Mouse (Mus musculus): ENCODE measurements around the gene Trim69.
"Not testable (repeated sequence)": the region's sequence is repeated elsewhere in the genome, so short reads cannot be mapped to it uniquely, and the experiment has no call there.

The Trim69 gene

DNA sequence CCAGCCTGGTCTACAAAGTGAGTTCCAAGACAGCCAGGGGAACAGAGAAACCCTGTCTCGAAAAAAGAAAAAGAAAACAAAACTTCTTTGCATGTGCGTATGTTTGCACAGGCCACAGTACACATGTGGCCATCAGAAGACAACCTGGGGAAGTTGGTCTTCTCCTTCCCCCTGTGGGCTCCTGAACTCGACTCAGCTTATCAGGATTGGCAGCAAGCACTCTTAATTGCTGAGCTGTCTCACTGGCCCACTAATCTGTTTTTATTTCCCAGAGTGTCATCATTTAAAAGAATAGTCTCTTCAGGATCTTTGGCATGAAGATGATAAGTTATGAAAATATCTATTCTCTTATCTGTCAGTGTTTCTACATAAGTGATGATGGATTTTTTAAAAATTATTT, 31.3 kb downstream of the Trim69 start:
- in situ Hi-C loops (cut with MboI; ENCODE audit: unreplicated experiment in 2 of 2) = loop anchor here (5.0 to 25.0 kb wide), 6 partner anchors 50 to 570 kb away; partner anchors contain the start of genes Duox2 (in 1 of the 2), Duoxa2 (in 1 of the 2) and Sqor (in 1 of the 2)

DNA sequence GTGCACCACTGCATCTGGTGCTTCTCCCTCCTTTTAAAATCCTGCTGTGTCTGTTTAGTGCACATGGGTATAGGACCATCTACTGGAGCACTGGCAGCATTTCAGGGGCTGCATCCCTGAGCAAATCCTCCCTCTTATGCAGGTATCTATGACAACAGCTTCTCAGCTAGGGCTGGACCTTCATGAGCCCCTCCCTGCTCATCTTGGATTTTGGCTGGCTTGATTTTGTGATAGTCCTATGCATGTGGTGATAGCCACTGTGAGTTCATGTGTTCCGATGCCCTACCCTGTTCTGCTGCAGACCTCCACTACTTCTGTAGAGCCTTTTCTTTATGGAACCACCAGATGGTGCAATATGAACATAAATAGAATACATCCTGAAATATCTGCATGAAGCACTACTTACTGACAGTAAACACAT, 34.0 kb downstream of the Trim69 start:
- in situ Hi-C loops (cut with MboI; ENCODE audit: unreplicated experiment in 2 of 2) = loop anchor here (5.0 to 25.0 kb wide), 6 partner anchors 48 to 568 kb away; partner anchors contain the start of genes Duox2 (in 1 of the 2), Duoxa2 (in 1 of the 2) and Sqor (in 1 of the 2)

DNA sequence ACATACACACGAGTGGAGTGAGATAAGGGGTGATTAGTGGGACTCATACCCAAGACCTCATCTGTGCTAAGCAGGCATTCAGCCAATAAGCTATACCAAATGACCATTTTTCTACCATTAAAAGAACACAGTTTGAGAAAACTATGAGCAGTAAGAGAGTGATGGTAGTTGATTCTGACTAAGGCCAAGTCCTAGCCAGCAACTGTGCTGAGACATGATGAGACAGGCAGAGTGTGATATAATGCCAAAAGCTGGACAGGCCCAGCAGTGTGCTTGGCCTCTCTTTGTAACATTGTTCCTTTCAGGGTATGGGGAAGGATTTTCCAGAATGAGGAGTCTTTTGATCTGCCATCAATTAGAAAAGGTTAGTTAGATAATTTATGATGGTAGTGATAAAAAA, 41.0 kb downstream of the Trim69 start:
- in situ Hi-C loops (cut with MboI; ENCODE audit: unreplicated experiment in 2 of 2) = loop anchor here in 1 of 2 experiments (5.0 kb wide), 1 partner anchor 41 kb away; no protein-coding TSS in a partner anchor

DNA sequence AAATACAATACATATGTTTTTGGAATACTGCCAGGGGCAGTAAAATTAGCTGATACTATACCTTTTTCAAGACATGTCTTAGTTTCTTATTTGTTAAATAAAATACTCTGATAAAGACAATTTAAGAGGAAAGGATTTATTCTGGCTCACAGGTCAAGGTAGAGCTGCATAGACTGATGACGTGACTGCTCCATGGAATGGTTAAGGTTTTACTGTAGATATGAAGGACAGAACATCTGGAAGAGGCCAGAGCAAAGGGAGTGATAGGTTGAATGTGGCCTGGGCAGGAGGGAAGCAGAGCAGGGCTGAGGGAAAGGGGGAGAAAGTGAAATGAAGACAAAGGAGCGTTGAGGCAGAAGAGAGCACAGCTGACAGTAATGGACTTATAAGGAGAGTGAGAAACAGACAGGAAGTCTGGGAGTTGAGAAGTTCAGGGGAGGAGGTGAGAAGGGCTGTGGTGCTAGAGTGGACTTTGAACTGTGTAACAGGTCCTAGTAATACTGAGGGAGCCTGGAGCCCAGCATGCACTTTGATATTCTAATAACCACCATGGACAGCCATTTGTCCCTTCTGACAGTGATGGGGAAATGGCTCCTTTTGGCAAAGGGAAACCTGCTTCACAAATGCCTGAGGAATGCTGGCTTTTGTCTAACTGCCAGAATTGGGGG, 46.1 kb downstream of the Trim69 start:
- in situ Hi-C loops (cut with MboI; ENCODE audit: unreplicated experiment in 2 of 2) = no loop called here

DNA sequence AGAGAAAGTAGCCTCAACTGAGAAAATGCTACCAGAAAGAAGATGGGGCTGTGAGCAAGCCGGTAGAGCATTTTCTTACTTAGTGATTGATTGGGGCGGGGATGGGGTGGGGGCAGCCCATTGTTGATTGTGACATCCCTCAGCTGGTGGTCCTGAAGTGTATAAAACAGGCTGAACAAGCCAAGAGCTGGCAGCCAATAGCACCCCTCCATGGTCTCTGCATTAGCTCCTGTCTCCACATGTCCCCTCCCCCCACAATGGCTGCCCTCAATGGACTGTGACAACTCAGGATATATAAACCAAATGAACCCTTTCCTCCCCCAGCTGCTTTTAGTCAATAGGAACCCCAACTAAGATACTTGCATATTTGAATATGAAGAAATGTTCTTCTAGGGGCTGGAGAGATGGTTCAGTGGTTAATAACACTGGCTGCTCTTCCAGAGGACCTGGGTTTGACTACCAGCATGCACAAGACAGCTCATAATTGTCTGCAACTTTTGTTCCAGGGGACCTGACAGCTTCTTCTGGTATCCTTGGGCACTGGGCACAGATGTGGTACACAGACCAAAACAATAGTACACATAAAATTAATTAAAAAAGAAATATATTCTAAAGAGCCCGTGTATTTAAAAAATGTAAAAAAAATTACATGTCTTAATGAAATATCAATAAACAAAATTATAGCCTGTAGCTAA, 50.2 kb downstream of the Trim69 start:
- in situ Hi-C loops (cut with MboI; ENCODE audit: unreplicated experiment in 2 of 2) = no loop called here

DNA sequence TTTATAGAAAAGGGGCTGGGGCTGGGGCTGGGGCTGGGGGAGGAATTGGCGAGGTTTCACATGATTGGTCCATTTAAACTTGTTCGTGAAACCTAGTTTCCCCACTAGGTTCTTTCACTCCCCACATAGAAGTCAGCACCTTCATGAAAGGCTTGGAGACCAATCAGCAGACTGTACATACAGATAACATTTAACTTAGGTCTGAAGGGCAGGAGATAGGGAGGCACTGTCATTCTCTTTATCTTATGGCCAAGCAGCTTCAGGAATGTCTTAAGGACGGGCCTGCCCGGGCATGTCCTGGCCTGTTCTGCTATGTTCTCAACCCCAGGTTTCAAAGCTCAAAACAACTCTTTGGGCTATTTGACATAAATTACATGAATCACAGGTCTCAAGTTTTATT, 56.6 kb downstream of the Trim69 start:
- in situ Hi-C loops (cut with MboI; ENCODE audit: unreplicated experiment in 2 of 2) = not testable (repeated sequence)

DNA sequence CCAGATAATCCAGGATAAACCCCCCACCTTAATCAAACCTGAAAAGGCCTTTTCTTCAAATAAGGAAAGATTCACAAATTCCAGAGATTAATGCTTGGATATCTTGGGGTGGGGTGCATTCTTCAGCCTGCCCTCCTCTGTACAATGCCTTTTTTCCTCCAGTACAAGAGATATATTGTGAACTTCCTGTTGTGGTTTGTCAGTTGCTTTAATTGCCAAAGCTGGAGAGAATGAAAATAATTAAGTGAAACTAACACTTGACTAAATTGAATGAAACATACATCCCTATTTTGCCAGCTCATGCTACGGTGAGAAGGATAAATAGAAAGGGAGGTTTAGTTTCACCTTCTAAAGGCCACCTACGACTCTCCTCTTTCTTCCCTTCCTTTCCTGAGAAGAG, 57.7 kb downstream of the Trim69 start:
- in situ Hi-C loops (cut with MboI; ENCODE audit: unreplicated experiment in 2 of 2) = no loop called here

DNA sequence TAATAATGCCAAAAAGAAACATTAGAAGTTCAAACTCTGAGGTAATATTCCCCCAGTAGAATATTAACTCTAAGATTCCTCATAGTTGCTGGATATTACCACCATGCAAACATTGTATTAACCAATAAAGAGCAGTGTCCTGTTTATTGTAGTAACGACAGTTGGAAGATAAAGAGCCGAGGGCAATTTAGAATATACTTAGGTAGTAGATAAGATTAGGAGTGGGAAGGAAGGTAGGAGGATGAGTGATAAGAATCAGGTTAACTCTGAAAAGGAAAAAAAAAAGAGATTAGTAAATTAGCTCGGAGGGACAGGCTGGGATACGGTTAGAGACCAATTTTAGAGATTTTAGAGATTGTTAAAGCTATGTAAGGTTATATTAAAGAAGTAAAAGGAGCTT, 60.9 kb downstream of the Trim69 start:
- in situ Hi-C loops (cut with MboI; ENCODE audit: unreplicated experiment in 2 of 2) = no loop called here

DNA sequence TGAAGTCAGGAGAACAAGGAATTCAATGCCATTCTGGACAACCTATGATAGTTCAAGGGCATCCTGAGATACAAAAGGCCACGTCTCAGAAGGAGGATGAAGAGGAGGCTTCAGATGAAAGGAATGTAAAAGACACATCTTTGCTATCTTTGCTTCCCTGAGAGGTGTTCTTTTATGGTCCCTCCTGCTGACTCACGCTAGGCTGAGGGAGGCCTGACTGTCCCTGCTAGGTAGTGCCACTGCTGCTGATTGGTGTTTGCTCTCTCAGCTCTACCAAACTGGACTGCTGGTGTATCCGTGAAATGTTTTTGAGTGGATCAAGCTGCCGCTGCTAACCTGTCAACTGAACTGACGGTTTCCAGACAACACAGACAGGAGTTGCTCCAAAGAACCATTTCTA, 61.3 kb downstream of the Trim69 start:
- in situ Hi-C loops (cut with MboI; ENCODE audit: unreplicated experiment in 2 of 2) = no loop called here

DNA sequence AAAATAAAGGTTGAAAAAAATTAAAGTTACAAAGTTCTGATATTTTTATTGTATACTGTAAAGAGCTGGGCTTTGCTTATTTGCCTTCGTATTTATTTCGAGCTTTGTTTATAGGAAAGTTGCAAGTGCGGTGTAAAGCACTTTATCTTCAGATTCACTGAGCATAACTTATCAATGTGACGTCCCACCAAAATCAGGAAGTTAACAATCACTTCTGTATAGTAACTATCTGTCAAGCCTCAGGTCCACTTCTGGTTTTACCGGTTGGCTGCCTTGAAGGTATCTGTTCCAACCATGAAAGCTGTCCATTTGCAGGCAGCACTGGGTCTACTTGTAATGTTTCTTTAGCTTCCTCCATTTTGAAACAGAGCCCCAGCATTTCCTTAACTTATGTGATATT, 61.8 kb downstream of the Trim69 start:
- in situ Hi-C loops (cut with MboI; ENCODE audit: unreplicated experiment in 2 of 2) = no loop called here

DNA sequence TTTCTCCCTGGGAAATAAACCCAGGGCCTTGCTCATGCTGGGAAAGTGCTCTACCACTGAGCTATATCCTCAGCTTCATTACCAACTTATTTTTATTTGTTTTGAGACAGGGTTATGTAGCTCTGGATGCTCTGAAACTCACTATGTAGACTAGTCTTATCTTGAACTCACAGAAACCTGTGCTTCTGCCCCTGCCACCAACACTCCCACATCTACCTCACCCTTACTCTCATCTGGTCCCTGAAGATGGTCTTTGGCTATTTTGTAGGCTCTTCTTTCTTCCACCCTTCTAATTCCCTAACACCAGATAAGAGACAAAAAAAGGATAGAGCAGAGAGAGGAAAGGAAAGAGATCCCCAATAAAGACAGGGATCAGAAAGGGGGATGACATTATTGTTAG, 63.2 kb downstream of the Trim69 start:
- in situ Hi-C loops (cut with MboI; ENCODE audit: unreplicated experiment in 2 of 2) = no loop called here
